Mouse (Mus musculus) intestine, embryonic 16.5 days (tissue): ENCODE measurements around the gene Prpf4b. TPM values are rescaled to one million over a fixed set of nuclear protein-coding genes. Genes with fewer than 3 reads are reported as not detected.
"Not testable (repeated sequence)": the region's sequence is repeated elsewhere in the genome, so short reads cannot be mapped to it uniquely, and the experiment has no call there.

ENCODE experiments used
- ATAC-seq: fragments of 200-750 bp; cut with Nextera tagmentation; 2 replicates; pipeline ENCODE4 v1.8.0; 2017; ENCODE audit warnings: moderate TSS enrichment, moderate library complexity
- H3K27ac ChIP-seq: fragments of 300-500 bp; sonication (generic); 2 replicates; pipeline ENCODE4 v1.5.1; 2014; ENCODE audit warnings: mild to moderate bottlenecking, low read length
- H3K27me3 ChIP-seq: fragments of 300-500 bp; sonication (generic); replicated peaks from 2 replicates; pipeline ENCODE4 v1.6.1; 2014; ENCODE audit warnings: low read length, control low read depth, mixed read lengths; ENCODE audit not compliant: control insufficient read depth, insufficient read depth
- H3K36me3 ChIP-seq: fragments of 300-500 bp; sonication (generic); 2 replicates; pipeline ENCODE4 v1.6.1; 2014; ENCODE audit warnings: low read length, control low read depth; ENCODE audit not compliant: control insufficient read depth, insufficient read depth
- H3K4me1 ChIP-seq: fragments of 300-500 bp; sonication (generic); 2 replicates; pipeline ENCODE4 v1.6.1; 2014; ENCODE audit warnings: low read length, control low read depth, mixed read lengths; ENCODE audit not compliant: control insufficient read depth, insufficient read depth
- H3K4me2 ChIP-seq: fragments of 300-500 bp; sonication (generic); 2 replicates; pipeline ENCODE4 v1.6.1; 2014; ENCODE audit warnings: low read depth, low read length, control low read depth
- H3K4me3 ChIP-seq: fragments of 300-500 bp; sonication (generic); 2 replicates; pipeline ENCODE4 v1.5.1; 2014; ENCODE audit warnings: mild to moderate bottlenecking, low read length
- H3K9ac ChIP-seq: fragments of 300-500 bp; sonication (generic); 2 replicates; pipeline ENCODE4 v1.6.1; 2014; ENCODE audit warnings: low read depth, low read length
- H3K9me3 ChIP-seq: fragments of 300-500 bp; sonication (generic); 2 replicates; pipeline ENCODE4 v1.6.1; 2016; ENCODE audit warnings: low read length, control low read depth; ENCODE audit not compliant: control insufficient read depth
- WGBS: fragments of 180-500 bp; shearing (Covaris S2); extraction: QIAGEN DNeasy Blood & Tissue Kit; methylation state at CpG from one replicate; pipeline ENCODE4 v1.1.7; 2014; 5-methylcytosine and 5-hydroxymethylcytosine counted together
- polyA plus RNA-seq: library from polyadenylated mRNA; unstranded; fragments of >200 nt; fragmentation: Nextera tagmentation; extraction: Ambion mirVana; gene quantifications from 2 replicates; pipeline ENCODE4 v1.2.1, GENCODE M21; 2015

Prpf4b gene
- polyA plus RNA-seq, 1 experiment from 2014 or later, result 55.5 TPM

GRCm38 (mm10) chr13:34916520-34917167, 41.5 kb downstream of the Prpf4b start:
- WGBS, result 30% methylated on average over 37 of the region's 37 CpGs
- ATAC-seq, result peak; percentile 48; the same call in 1 of the 2 replicates
- H3K4me2 ChIP-seq, result peak overlapping the region; percentile 72
- H3K9ac ChIP-seq, result peak overlapping the region; percentile 65
- H3K27ac ChIP-seq, result no peak overlapping the region
- no peaks in the 10 kb centered on the region for H3K36me3 ChIP-seq
- H3K4me3 ChIP-seq, result peak overlapping the region; percentile 38
- H3K27me3 ChIP-seq, result no peaks in the 10 kb centered on the region
- H3K9me3 ChIP-seq, result no peaks in the 10 kb centered on the region
- no peaks in the 10 kb centered on the region for H3K4me1 ChIP-seq

- Histone ChIP-seq H3K4me2 (no peak within 1 kb of the TSS), H3K36me3 (no peaks in the 10 kb centered on the region), H3K9me3 (no peaks in the 10 kb centered on the region), H3K27ac (no peak within 1 kb of the TSS), H3K4me3 (no peak within 1 kb of the TSS), H3K9ac (no peak within 1 kb of the TSS), H3K27me3 (no peaks in the 10 kb centered on the region), H3K4me1 (no peaks in the 10 kb centered on the region)
- no peak for ATAC-seq
- 81% methylated on average over 4 of the region's 4 CpGs for WGBS
Measured at GRCm38 (mm10) chr13:34924210-34924609, 49.1 kb downstream of the Prpf4b start, which contains the start of the genes Fam217a and 4933417A18Rik. Gene Fam217a (minus strand): TSS chr13:34924310. Gene 4933417A18Rik (plus strand): TSS chr13:34924409.

- H3K4me2 ChIP-seq, result no peak overlapping the region
Measured at GRCm38 (mm10) chr13:34934931-34935644, 60.0 kb downstream of the Prpf4b start.

GRCm38 (mm10) chr13:34942370-34942769, 67.3 kb downstream of the Prpf4b start:
- Histone ChIP-seq H3K27me3 (no peaks in the 10 kb centered on the region), H3K4me2 (no peak overlapping the region), H3K9me3 (no peaks in the 10 kb centered on the region; the same call in 1 of the 2 replicates), H3K27ac (no peak overlapping the region), H3K36me3 (no peaks in the 10 kb centered on the region), H3K9ac (no peak overlapping the region), H3K4me1 (no peaks in the 10 kb centered on the region), H3K4me3 (no peak overlapping the region)
- ATAC-seq, result no peak

More at GRCm38 (mm10) chr13:34934931-34935644, 60.0 kb downstream of the Prpf4b start:
- Histone ChIP-seq H3K27ac (no peak overlapping the region), H3K4me3 (no peak overlapping the region), H3K9ac (no peak overlapping the region), H3K36me3 (no peaks in the 10 kb centered on the region), H3K4me1 (no peaks in the 10 kb centered on the region), H3K9me3 (no peaks in the 10 kb centered on the region), H3K27me3 (no peaks in the 10 kb centered on the region)
- 71% methylated on average over 10 of the region's 10 CpGs for WGBS
- no peak for ATAC-seq

- H3K27ac ChIP-seq, H3K27me3 ChIP-seq, H3K9me3 ChIP-seq, H3K36me3 ChIP-seq, H3K4me1 ChIP-seq, ATAC-seq, H3K4me2 ChIP-seq, H3K4me3 ChIP-seq, H3K9ac ChIP-seq: not testable (repeated sequence)
- WGBS, result 84% methylated on average over 2 of the region's 2 CpGs
Measured at GRCm38 (mm10) chr13:34951437-34951836, 76.3 kb downstream of the Prpf4b start.

Other genes with a start within 250 kb of the Prpf4b start
- gene Pxdc1, start 221.8 kb upstream of the Prpf4b start, polyA plus RNA-seq, result 22.6 and 25.6 TPM in 2 replicates
- gene Fam50b, start 140.5 kb upstream of the Prpf4b start, polyA plus RNA-seq, result not detected in 2 replicates
- gene Fam217a, start 49.0 kb downstream of the Prpf4b start, polyA plus RNA-seq, result 0.54 and 1.2 TPM in 2 replicates
- not detected in 2 replicates for gene 4933417A18Rik, start 49.1 kb downstream of the Prpf4b start, polyA plus RNA-seq
- 3.4 and 3.5 TPM in 2 replicates for gene Eci3, start 88.5 kb downstream of the Prpf4b start, polyA plus RNA-seq
- 174 and 180 TPM in 2 replicates for gene Eci2, start 151.8 kb downstream of the Prpf4b start, polyA plus RNA-seq